Comparison of ENCODE assay signal across 11 mouse cellular contexts in genomic region chr11:114793868-114794545, GRCm38 (mm10). TPM values are rescaled to one million over a fixed set of nuclear protein-coding genes. Genes with fewer than 3 reads are reported as not detected.
DNase-seq lines count a peak whose midpoint lies in the region; ATAC-seq and TF ChIP-seq lines count a peak whose summit lies in the region.
"Had no signal": no experiment of that assay in that cellular context is flagged by ENCODE, and none has a peak within 500 bp of the region (broad histone marks: within the 10 kb centered on the region; RNA-seq: fewer than 3 reads in every experiment).

No protein-coding gene starts in this region.

- H3K4me2 ChIP-seq in neural tube, embryonic 11.5 days (ENCODE audit: low read depth): peak overlapping the region; percentile 85
- H3K4me2 ChIP-seq in forebrain, embryonic 12.5 days: peak overlapping the region; percentile 86
- H3K4me2 ChIP-seq in midbrain, embryonic 11.5 days: peak overlapping the region; percentile 84
- H3K4me2 ChIP-seq in lung, postnatal 0 days (replicated peaks; ENCODE audit: low read depth, low read length): no peak overlapping the region

- TF ChIP-seq EP300 in lung, postnatal 0 days (IDR thresholded peaks at IDR 0.05): no peak

- peak overlapping the region; percentile 21 for H3K4me3 ChIP-seq in neural tube, embryonic 11.5 days (ENCODE audit: low read depth, low read length)
- peak overlapping the region; percentile 50 for H3K4me3 ChIP-seq in forebrain, embryonic 12.5 days (replicated peaks)
- H3K4me3 ChIP-seq in midbrain, embryonic 11.5 days (ENCODE audit: low read depth, low read length): peak overlapping the region; percentile 32
- H3K4me3 ChIP-seq in lung, postnatal 0 days (ENCODE audit: low read depth, low read length): no peak overlapping the region
- H3K4me3 ChIP-seq: erythroblast, embryonic 14.5 days had no signal

- no peak for DNase-seq in neural tube, embryonic 11.5 days (ENCODE audit: low spot score)
- no peak for DNase-seq in neural tube, embryonic 10.5 days (ENCODE audit: extremely low spot score, low spot score)
- DNase-seq in midbrain, embryonic 11.5 days (ENCODE audit: low spot score, missing footprints): peak; percentile 87
- no peak for DNase-seq in lung, postnatal 0 days (ENCODE audit: low spot score)
- no peak for DNase-seq in adrenal gland, postnatal 14 days
- no peak for DNase-seq in heart, adult 11 months
- DNase-seq: gastrocnemius, postnatal 36 days had no signal

- WGBS in neural tube, embryonic 11.5 days: 62% methylated on average over 19 of the region's 19 CpGs
- 62% methylated on average over 19 of the region's 19 CpGs for WGBS in forebrain, embryonic 12.5 days
- WGBS in midbrain, embryonic 11.5 days: 66% methylated on average over 19 of the region's 19 CpGs
- 51% methylated on average over 19 of the region's 19 CpGs for WGBS in lung, postnatal 0 days

- no peak for ATAC-seq in neural tube, embryonic 11.5 days (ENCODE audit: insufficient read depth, low FRiP score, low TSS enrichment)
- ATAC-seq in forebrain, embryonic 12.5 days (ENCODE audit: low FRiP score): no peak
- no peak for ATAC-seq in midbrain, embryonic 11.5 days (ENCODE audit: low FRiP score)
- ATAC-seq in lung, postnatal 0 days: no peak

- peak overlapping the region; percentile 98 for H3K27ac ChIP-seq in neural tube, embryonic 11.5 days (ENCODE audit: low read depth, low read length)
- peak overlapping the region; percentile 99 for H3K27ac ChIP-seq in forebrain, embryonic 12.5 days
- peak overlapping the region; percentile 100 for H3K27ac ChIP-seq in midbrain, embryonic 11.5 days (ENCODE audit: low read depth, low read length)
- H3K27ac ChIP-seq in lung, postnatal 0 days (ENCODE audit: low read length): no peak overlapping the region

- peak overlapping the region; percentile 31 for H3K9ac ChIP-seq in neural tube, embryonic 11.5 days (ENCODE audit: low read length)
- H3K9ac ChIP-seq in forebrain, embryonic 12.5 days: peak overlapping the region; percentile 51
- peak overlapping the region; percentile 82 for H3K9ac ChIP-seq in midbrain, embryonic 11.5 days (ENCODE audit: low read length)
- H3K9ac ChIP-seq in lung, postnatal 0 days (replicated peaks; ENCODE audit: low read depth): no peak overlapping the region

- no peak for TF ChIP-seq CTCF in lung, postnatal 0 days (IDR thresholded peaks at IDR 0.05)

- peaks cover 39% of the 10 kb centered on the region for H3K27me3 ChIP-seq in neural tube, embryonic 11.5 days (ENCODE audit: control insufficient read depth, insufficient read depth, low read length)
- H3K27me3 ChIP-seq in forebrain, embryonic 12.5 days: peaks cover 53% of the 10 kb centered on the region
- peaks cover 34% of the 10 kb centered on the region for H3K27me3 ChIP-seq in midbrain, embryonic 11.5 days (ENCODE audit: control insufficient read depth, insufficient read depth, low read length)
- H3K27me3 ChIP-seq in lung, postnatal 0 days (replicated peaks; ENCODE audit: insufficient read depth, low read length): peaks cover 52% of the 10 kb centered on the region

- H3K36me3 ChIP-seq in neural tube, embryonic 11.5 days (ENCODE audit: control insufficient read depth, insufficient read depth, low read length): no peaks in the 10 kb centered on the region
- H3K36me3 ChIP-seq in forebrain, embryonic 12.5 days (replicated peaks): no peaks in the 10 kb centered on the region
- 0 out of 2 replicates have a peak, but pooled peaks cover 4% of the 10 kb centered on the region for H3K36me3 ChIP-seq in midbrain, embryonic 11.5 days (ENCODE audit: control insufficient read depth, insufficient read depth, low read length)
- H3K36me3 ChIP-seq in lung, postnatal 0 days (ENCODE audit: insufficient read depth, low read length): no peaks in the 10 kb centered on the region

- H3K4me1 ChIP-seq in neural tube, embryonic 11.5 days (ENCODE audit: control insufficient read depth, insufficient read depth, low read length): peaks cover 45% of the 10 kb centered on the region
- H3K4me1 ChIP-seq in forebrain, embryonic 12.5 days: peaks cover 75% of the 10 kb centered on the region
- peaks cover 62% of the 10 kb centered on the region for H3K4me1 ChIP-seq in midbrain, embryonic 11.5 days (ENCODE audit: control insufficient read depth, insufficient read depth, low read length)
- no peaks in the 10 kb centered on the region; the same call in none of the 2 replicates for H3K4me1 ChIP-seq in lung, postnatal 0 days (ENCODE audit: insufficient read depth, low read depth, low read length)

- no peaks in the 10 kb centered on the region for H3K9me3 ChIP-seq in neural tube, embryonic 11.5 days (ENCODE audit: control insufficient read depth, low read length)
- no peaks in the 10 kb centered on the region for H3K9me3 ChIP-seq in forebrain, embryonic 12.5 days
- no peaks in the 10 kb centered on the region for H3K9me3 ChIP-seq in midbrain, embryonic 11.5 days (ENCODE audit: control insufficient read depth, low read length)
- no peaks in the 10 kb centered on the region for H3K9me3 ChIP-seq in lung, postnatal 0 days (ENCODE audit: low read length)

RNA-seq across cellular contexts. Expression of gene Btbd17, which starts 1.7 kb away (rescaled TPM):
- polyA plus RNA-seq in neural tube, embryonic 11.5 days (2014; fragmentation: Nextera tagmentation; extraction: Ambion mirVana): 43.1 and 51.5 TPM in 2 replicates
- polyA plus RNA-seq in forebrain, embryonic 12.5 days (2016; fragmentation: Nextera tagmentation; extraction: Ambion mirVana): 41.6 and 44.8 TPM in 2 replicates
- 65.3 and 70.2 TPM in 2 replicates for polyA plus RNA-seq in midbrain, embryonic 11.5 days (2014; fragmentation: Nextera tagmentation; extraction: Ambion mirVana)
- 0.15 and 0.20 TPM in 2 replicates for polyA plus RNA-seq in lung, postnatal 0 days (2015; fragmentation: Nextera tagmentation; extraction: Ambion mirVana)
- total RNA-seq in adrenal gland, postnatal 14 days (2021): not detected in 2 replicates
- total RNA-seq: megakaryocyte-erythroid progenitor cell, adult 5-6 weeks had no signal
- polyA plus RNA-seq: erythroblast, embryonic 14.5 days had no signal

RNA-seq across cellular contexts. Expression of gene Gpr142, which starts 4.7 kb away (rescaled TPM):
- polyA plus RNA-seq in neural tube, embryonic 11.5 days (2014; fragmentation: Nextera tagmentation; extraction: Ambion mirVana): not detected in 2 replicates
- polyA plus RNA-seq in forebrain, embryonic 12.5 days (2016; fragmentation: Nextera tagmentation; extraction: Ambion mirVana): not detected in 2 replicates
- 0.12 TPM in 1 of 2 replicates, not detected in the other for polyA plus RNA-seq in midbrain, embryonic 11.5 days (2014; fragmentation: Nextera tagmentation; extraction: Ambion mirVana)
- polyA plus RNA-seq in lung, postnatal 0 days (2015; fragmentation: Nextera tagmentation; extraction: Ambion mirVana): not detected in 2 replicates
- total RNA-seq in adrenal gland, postnatal 14 days (2021): not detected in 2 replicates
- total RNA-seq: gastrocnemius, postnatal 36 days; megakaryocyte-erythroid progenitor cell, adult 5-6 weeks had no signal
- polyA plus RNA-seq: erythroblast, embryonic 14.5 days; limb, embryonic 14.5 days had no signal

RNA-seq across cellular contexts. Expression of gene Kif19a, which starts 28.8 kb away (rescaled TPM):
- polyA plus RNA-seq in neural tube, embryonic 11.5 days (2014; fragmentation: Nextera tagmentation; extraction: Ambion mirVana): 0.65 and 1.3 TPM in 2 replicates
- polyA plus RNA-seq in forebrain, embryonic 12.5 days (2016; fragmentation: Nextera tagmentation; extraction: Ambion mirVana): 0.80 and 1.4 TPM in 2 replicates
- 0.61 and 0.94 TPM in 2 replicates for polyA plus RNA-seq in midbrain, embryonic 11.5 days (2014; fragmentation: Nextera tagmentation; extraction: Ambion mirVana)
- polyA plus RNA-seq in lung, postnatal 0 days (2015; fragmentation: Nextera tagmentation; extraction: Ambion mirVana): 0.54 and 0.74 TPM in 2 replicates
- total RNA-seq in adrenal gland, postnatal 14 days (2021): 0.41 and 0.56 TPM in 2 replicates
- total RNA-seq: megakaryocyte-erythroid progenitor cell, adult 5-6 weeks had no signal
- polyA plus RNA-seq: erythroblast, embryonic 14.5 days had no signal

RNA-seq across cellular contexts. Expression of gene Gprc5c, which starts 56.9 kb away (rescaled TPM):
- 24.4 and 26.0 TPM in 2 replicates for polyA plus RNA-seq in neural tube, embryonic 11.5 days (2014; fragmentation: Nextera tagmentation; extraction: Ambion mirVana)
- 8.4 and 10.8 TPM in 2 replicates for polyA plus RNA-seq in forebrain, embryonic 12.5 days (2016; fragmentation: Nextera tagmentation; extraction: Ambion mirVana)
- 8.9 and 10.7 TPM in 2 replicates for polyA plus RNA-seq in midbrain, embryonic 11.5 days (2014; fragmentation: Nextera tagmentation; extraction: Ambion mirVana)
- polyA plus RNA-seq in lung, postnatal 0 days (2015; fragmentation: Nextera tagmentation; extraction: Ambion mirVana): 10.4 and 11.1 TPM in 2 replicates
- total RNA-seq in adrenal gland, postnatal 14 days (2021): 16.6 and 18.6 TPM in 2 replicates
- total RNA-seq: megakaryocyte-erythroid progenitor cell, adult 5-6 weeks had no signal

Comparison
In these comparisons a context has a peak if more than half of its experiments do, and no peak if none do; other contexts are left out.
1. RNA of gene Btbd17, which starts 1.7 kb away (polyA plus RNA-seq): 65.3 to 70.2 TPM in midbrain, embryonic 11.5 days, 43.1 to 51.5 TPM in neural tube, embryonic 11.5 days and 41.6 to 44.8 TPM in forebrain, embryonic 12.5 days; 0.15 to 0.20 TPM in lung, postnatal 0 days; every median in the first group is over 10 times any median in the second.